Mouse (Mus musculus): ENCODE measurements around the gene Gm21969. TPM values are rescaled to one million over a fixed set of nuclear protein-coding genes. Genes with fewer than 3 reads are reported as not detected.

Gene Gm21969
- polyA plus RNA-seq, 1 experiment from 2014 or later = not detected

DNA sequence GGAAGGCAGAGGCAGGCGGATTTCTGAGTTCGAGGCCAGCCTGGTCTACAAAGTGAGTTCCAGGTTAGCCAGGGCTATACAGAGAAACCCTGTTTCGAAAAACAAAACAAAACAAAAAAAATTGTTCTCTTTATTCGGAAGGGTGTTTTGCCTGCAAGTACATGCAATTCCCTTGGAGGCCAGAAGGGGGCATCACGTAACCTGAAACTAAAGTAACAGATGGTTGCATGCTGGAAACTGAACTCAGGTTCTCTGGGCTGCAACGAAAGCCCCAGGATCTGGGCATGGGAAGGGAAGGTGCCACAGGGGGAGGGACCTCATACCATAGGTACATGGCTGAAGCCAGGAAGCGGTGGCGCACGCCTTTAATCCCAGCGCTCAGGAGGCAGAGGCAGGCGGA, 100.5 kb downstream of the Gm21969 start:
- WGBS = 81% methylated on average over 11 of the region's 11 CpGs
- DNase-seq (ENCODE audit: low spot score) (no peak), ATAC-seq (replicated peaks; ENCODE audit: insufficient number of reproducible peaks, low FRiP score, low TSS enrichment, low read depth) (no peak)

DNA sequence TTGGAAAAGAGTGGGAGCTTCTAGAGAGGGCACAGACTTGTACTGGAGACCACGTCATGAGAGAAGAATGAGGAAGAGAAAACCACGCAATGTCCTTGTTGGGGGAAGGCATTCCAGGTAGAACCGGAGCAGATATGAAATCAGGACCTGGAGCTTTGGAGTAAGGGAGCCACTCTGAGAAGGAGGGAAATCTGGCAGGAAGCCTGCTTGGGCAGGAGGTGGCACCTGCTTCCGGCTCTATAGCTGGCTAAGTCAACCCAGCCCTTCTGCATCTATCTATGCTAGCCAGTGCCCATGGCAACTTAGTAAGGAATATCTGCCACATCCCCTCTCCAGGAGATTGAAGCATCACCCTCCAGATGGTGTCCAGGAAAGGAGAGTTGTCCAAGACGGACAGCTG, 103.0 kb downstream of the Gm21969 start:
- no peak overlapping the region for H3K27ac ChIP-seq (replicated peaks; ENCODE audit: low read depth, low read length)
- ATAC-seq (replicated peaks; ENCODE audit: insufficient number of reproducible peaks, low FRiP score, low TSS enrichment, low read depth) (no peak), DNase-seq (ENCODE audit: low spot score) (no peak)
- H3K9me3 ChIP-seq (replicated peaks; ENCODE audit: control insufficient read depth, low read length) = no peaks in the 10 kb centered on the region
- H3K4me1 ChIP-seq (ENCODE audit: control insufficient read depth, insufficient read depth, low read length) = no peaks in the 10 kb centered on the region
- no peak overlapping the region for H3K4me2 ChIP-seq (ENCODE audit: low read depth, low read length)
- no peaks in the 10 kb centered on the region for H3K27me3 ChIP-seq (ENCODE audit: control insufficient read depth, insufficient read depth, low read length)
- 81% methylated on average over 5 of the region's 5 CpGs for WGBS
- H3K4me3 ChIP-seq (ENCODE audit: low read depth, low read length) = no peak overlapping the region
- no peak overlapping the region for H3K9ac ChIP-seq (replicated peaks; ENCODE audit: low read length)
- no peaks in the 10 kb centered on the region for H3K36me3 ChIP-seq (replicated peaks; ENCODE audit: control insufficient read depth, insufficient read depth, low read depth, low read length)

More for the DNA sequence above, 100.5 kb downstream of the Gm21969 start:
- H3K4me1 ChIP-seq (ENCODE audit: control insufficient read depth, insufficient read depth, low read length) = no peaks in the 10 kb centered on the region
- H3K4me2 ChIP-seq (ENCODE audit: low read depth, low read length) = no peak overlapping the region
- no peak overlapping the region for H3K4me3 ChIP-seq (ENCODE audit: low read depth, low read length)
- no peak overlapping the region for H3K27ac ChIP-seq (replicated peaks; ENCODE audit: low read depth, low read length)
- H3K36me3 ChIP-seq (replicated peaks; ENCODE audit: control insufficient read depth, insufficient read depth, low read depth, low read length) = no peaks in the 10 kb centered on the region
- H3K9me3 ChIP-seq (replicated peaks; ENCODE audit: control insufficient read depth, low read length) = no peaks in the 10 kb centered on the region
- no peak overlapping the region for H3K9ac ChIP-seq (replicated peaks; ENCODE audit: low read length)
- H3K27me3 ChIP-seq (ENCODE audit: control insufficient read depth, insufficient read depth, low read length) = no peaks in the 10 kb centered on the region

DNA sequence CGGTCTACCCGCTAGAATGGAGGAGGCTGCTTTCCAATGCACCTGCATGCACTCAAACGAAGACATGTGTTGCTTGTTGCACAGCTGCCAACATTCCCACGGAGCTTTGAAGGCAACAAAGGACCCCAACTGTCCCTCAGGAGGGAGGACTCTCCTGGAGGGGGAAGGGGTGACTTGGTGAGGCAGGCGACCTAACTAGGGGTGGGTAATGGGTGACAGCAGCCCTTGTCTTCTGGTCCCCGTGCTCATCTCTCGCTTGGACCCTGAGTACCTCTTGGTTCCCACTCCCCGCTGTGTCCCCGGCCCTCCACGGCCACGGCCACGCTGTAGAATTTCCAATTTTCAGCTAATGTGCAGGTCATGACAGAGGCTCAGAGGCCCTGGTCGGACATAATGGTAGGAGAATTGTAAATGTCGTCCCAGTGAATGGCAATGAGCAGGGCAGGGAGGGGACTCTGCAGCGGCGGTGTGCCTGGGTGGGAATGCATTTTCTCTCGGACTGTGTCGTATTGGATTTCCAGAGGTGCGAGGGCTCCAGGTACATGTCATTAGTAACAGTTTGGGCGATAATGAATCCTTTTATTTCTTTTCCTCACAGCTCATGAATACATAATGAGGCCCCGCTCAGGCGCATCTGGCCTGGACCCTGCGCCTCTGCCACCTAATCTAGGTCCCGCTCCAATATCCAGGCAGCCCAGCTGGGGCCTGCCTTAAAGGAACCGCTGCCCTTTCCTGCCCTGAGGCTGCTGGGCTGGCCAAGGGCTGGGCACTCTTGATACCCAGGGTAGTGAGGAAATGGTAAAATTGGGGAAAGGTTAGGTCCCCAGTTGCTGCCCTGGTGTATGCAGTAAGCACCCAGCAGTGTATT, 107.7 kb downstream of the Gm21969 start:
- H3K36me3 ChIP-seq (replicated peaks; ENCODE audit: control insufficient read depth, insufficient read depth, low read depth, low read length) = no peaks in the 10 kb centered on the region
- H3K4me2 ChIP-seq (ENCODE audit: low read depth, low read length) = no peak overlapping the region
- peaks cover 7% of the 10 kb centered on the region for H3K4me1 ChIP-seq (ENCODE audit: control insufficient read depth, insufficient read depth, low read length)
- no peak overlapping the region for H3K27ac ChIP-seq (replicated peaks; ENCODE audit: low read depth, low read length)
- H3K9ac ChIP-seq (replicated peaks; ENCODE audit: low read length) = no peak overlapping the region
- H3K4me3 ChIP-seq (ENCODE audit: low read depth, low read length) = no peak overlapping the region
- H3K9me3 ChIP-seq (replicated peaks; ENCODE audit: control insufficient read depth, low read length) = no peaks in the 10 kb centered on the region
- WGBS = 41% methylated on average over 25 of the region's 25 CpGs
- ATAC-seq (replicated peaks; ENCODE audit: insufficient number of reproducible peaks, low FRiP score, low TSS enrichment, low read depth) (no peak), DNase-seq (ENCODE audit: low spot score) (no peak)
- no peaks in the 10 kb centered on the region for H3K27me3 ChIP-seq (ENCODE audit: control insufficient read depth, insufficient read depth, low read length)

Small RNA genes within 50 kb of the gene (microRNA-seq; reads per million reads assigned to microRNA genes)
- gene Gm25571 (ENCODE audit: borderline number of aligned reads) (not detected), gene Mir7020 (ENCODE audit: borderline number of aligned reads) (not detected)

Other genes with a start within 250 kb of the Gm21969 start
- gene Iffo2, start 72.6 kb upstream of the Gm21969 start, polyA plus RNA-seq (2014; fragmentation: Nextera tagmentation; extraction: Ambion mirVana) = 2.2 and 2.3 TPM in 2 replicates
- 13.1 and 14.7 TPM in 2 replicates for gene Aldh4a1, start 19.7 kb downstream of the Gm21969 start, polyA plus RNA-seq (2014; fragmentation: Nextera tagmentation; extraction: Ambion mirVana)
- gene Tas1r2, start 50.4 kb downstream of the Gm21969 start, polyA plus RNA-seq (2014; fragmentation: Nextera tagmentation; extraction: Ambion mirVana) = not detected in 2 replicates
- gene Pax7, start 230.3 kb downstream of the Gm21969 start, polyA plus RNA-seq (2014; fragmentation: Nextera tagmentation; extraction: Ambion mirVana) = 1.9 and 2.0 TPM in 2 replicates

Measured in embryonic facial prominence, embryonic 11.5 days (tissue).